Mouse (Mus musculus): ENCODE data around the gene Cdk5r2.

DNA sequence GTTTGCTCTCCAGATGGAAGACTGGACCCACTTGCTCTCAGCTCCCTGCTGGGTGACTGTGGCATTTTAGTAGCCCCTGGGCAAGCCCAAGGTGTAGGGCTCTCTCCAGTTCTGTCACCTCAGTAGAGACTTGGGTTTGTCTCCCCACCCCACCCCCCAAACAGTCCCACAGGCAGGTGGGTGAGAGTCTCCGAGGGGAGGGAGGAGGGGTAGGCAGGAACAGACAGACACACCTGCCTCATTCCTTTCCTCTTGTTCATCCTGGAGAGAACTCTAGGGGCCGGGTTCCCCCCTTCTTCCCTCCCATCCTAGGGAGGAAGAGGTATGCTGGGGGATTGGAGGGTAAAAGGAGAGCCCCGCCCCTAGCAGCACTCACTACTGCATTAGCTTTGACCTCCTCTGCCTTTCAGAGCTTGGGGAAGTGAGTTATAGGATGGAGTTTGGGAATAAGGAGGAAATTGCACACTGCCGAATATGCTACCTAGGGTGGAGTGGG, 49.3 kb upstream of the Cdk5r2 start:
- no peak for TF ChIP-seq CTCF (IDR thresholded peaks at IDR 0.05; ENCODE audit: low read depth, low read length)
- TF ChIP-seq POLR2A (IDR thresholded peaks at IDR 0.05; ENCODE audit: insufficient read depth, low read length) = no peak
